Mouse (Mus musculus) liver (tissue): ENCODE data around the gene Kctd21.

Source experiments
- DNase-seq: peaks from one replicate; pipeline ENCODE4 v3.0.0-alpha.2; 2020; ENCODE audit warnings: mixed read lengths

Gene Kctd21

DNA sequence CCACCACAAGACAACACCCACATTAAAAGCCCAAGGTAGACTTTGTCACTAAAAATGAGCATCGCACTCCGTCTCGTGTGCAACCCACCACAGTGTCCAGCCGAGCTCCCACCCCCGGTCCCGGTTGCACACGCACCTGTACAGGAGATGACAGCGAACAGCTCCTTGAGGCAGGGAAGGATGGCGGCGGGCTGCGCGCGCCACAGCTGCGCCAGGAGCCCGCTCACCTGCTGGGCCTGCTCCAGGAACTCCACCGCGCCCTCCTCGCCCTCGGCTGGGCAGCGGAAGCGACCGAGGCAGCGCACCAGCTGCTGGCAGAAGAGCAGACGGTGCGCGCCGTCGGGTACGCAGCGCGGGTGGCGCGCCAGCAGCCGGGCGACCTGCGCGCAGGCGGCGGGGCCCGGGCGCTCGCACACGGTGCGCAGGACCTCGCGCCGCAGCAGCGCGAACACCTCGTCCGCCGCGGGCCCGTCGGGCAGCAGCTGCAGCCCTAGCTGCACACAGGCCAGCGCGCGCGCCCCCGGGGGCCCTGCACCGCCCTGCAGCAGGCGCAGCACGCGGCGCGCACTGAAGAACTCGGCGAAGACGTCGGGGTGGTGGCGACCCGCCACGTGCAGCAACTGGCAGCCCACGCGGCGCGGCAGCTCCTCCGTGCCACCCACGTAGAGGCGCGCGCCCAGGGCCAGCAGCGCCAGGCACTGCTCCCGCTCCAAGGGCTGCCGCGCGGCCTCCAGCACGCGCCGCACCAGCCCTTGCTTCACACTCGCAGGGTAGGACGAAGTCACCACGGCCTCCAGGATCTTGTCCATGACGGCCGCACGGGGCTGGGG is 6.8 kb upstream of the Kctd21 start:
- DNase-seq, result no peak

DNA sequence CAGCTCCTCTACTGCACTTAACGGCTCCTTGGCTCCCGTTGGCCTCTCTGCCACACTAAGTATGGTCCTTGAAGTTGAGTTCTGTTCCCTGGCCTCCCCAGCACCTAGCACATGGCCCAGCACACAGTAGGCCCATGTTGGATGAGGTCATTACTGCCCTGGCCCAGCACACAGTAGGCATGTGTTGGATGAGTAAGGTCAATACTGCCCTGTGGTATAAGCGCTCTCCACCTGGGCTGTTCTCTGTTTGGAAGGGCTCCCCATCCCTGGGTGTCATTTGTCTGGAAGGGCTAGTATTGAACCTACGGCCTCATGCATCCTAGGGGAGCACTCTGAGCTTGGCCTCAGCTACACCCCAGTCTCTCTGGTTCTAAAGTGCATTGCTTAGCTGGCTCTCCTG is 4.8 kb upstream of the Kctd21 start:
- no peak for DNase-seq

DNA sequence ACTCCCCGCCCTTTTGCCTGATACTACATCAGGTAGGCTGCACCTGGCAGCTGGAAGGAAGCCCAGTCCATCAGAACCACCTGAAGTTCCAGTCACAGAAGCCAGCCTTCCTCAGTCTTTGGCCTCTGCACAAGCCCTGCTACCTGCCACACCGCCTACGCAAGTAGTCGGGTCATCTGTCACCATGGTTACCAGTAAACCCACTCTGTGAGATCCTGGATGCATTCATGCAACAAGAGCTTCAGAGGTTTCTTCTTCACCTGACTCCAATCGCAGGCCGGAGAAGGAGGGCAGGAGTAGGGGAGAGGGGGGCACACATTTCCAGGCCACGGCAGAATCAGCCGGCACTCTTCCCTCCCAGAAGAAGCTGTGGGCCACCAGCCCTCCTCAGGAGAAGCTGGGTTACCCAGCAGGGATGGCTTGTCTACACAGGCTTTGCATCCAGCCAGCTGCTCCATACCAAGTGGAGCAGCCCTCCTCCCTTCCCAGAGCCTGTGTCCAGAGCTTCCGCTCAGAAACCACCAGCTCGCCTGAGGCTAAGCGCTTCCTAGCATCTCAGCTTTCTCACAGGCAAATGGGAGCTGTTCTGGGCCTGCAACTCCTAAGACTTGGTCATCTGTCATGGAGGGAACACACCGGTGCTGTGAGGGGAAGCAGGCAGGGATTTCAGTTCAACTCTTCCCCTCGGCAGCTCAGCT is 3.1 kb upstream of the Kctd21 start:
- no peak for DNase-seq

DNA sequence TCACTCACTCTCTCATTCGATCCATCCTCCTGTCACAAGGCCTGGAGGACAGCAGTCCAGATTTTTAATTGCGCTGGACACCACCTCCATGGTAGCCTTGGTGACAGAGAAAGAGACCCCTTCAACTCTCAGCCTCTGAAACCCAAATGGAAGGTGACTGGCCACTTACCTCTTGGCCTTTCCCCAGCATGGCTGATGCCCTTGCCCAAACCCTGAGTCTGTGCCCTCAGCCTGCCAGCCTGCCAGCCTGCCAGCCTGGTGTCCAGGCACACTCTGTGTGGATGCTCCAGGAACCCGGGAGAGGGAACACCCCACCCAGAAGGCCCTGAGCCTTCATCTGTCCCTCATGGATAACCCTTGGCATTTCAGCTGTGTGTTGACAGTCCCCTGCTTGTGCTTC is 2.5 kb upstream of the Kctd21 start:
- no peak for DNase-seq

DNA sequence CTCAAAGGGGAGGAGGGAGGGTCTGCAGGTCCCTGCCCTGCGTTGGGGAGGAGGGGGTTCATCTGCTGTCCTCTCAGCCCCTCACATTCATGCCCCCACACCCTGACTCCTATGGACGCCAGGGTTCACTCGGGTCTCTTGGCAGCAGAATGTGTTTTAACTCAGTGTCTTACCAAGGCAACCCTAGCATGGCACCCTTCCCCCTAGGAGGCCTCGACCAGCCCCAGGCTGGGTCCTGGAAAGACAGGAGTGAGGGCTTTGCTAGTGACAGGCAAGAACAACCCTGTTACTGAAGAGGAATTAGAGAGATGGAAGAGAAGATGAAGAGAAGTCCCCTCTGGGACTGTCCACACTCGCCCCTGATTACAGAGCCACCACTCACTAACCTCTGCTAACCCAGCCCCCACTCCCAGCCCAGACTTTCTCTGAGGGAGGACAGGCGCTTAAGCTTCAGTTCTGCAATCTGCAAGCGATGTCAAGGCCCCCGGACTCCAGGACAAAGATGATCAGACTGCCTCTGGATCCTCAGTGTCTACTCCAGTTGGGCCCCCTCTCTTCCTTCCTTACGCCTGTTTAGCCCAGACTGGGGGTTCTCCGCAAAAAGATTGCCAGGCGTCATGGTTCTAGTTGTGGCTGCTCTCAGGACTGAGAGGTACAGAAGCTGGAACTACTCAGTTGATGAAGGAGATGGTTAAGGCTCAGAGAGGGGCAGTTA is 1.0 kb upstream of the Kctd21 start:
- no peak for DNase-seq

DNA sequence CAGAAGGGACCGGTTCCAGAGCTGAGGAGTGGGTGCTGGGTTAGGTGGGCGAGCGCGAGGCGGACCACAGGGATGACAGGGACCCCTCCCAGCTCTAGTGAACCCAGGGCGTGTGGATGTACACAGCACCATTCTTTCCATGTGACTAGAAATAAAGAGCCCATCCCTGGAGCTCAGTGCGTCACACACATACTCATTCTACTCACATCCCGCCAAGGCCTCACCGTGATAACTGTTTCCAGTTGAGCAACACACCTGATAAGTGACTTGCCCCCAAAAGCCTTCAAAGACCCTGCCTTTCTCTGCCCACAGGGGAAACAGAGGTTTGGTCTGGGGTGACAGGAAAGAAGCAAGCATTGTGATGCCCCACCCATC is 527 bp downstream of the Kctd21 start:
- DNase-seq, result no peak

DNA sequence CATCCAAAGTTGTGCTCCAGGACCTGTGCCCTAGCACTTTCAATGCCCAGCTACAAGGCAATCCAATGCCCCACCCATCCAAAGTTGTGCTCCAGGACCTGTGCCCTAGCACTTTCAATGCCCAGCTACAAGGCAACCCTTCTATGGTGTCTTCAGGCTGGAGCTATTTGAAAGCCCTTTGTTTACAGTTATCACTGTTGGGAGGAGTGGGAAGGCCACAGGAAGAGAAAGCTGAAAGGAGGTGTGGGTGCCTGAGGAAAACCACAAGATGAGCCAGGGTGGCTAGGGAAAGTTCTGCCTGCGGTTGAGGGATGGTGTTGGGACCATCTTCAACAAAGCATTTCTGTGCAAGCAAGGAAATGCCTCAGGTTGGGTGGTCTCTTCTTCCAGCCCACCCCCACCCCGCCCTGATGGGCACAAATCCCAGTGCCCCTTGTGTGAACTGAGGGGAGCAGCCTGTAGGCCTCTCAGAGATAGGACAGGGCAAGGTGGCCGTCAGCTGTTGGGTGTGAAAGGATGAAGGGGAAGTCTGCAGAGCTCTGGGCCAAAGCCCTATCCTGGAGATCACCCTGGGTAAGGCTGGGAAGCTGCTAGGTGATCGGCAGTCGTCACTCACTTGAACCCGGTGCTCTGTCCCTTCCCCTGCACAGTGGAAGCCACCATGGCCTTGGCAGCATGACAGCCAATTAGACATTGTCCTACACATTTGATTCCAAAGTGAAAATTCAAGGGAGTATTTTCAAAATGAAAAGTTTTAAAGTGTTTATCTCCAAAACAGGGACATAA is 1.2 kb downstream of the Kctd21 start:
- no peak for DNase-seq

DNA sequence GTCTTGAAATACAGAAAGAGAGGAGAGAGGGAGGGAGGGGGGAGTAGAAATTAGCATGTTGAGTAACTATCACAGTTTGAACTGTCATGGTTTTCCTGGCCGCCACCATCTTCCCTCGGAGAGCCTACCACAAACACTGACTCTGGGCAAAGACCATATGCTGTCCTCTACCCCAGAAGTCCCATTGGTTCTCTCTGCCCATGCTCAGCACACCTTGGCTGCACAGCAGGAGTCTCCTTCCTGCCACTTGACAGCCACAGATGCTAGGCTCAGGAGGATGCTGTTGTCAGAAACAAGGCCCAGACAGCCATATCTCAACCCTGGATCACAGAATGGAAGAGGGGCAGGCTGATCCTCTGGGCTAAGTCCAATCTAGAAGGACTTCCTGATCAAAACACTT is 2.3 kb downstream of the Kctd21 start:
- DNase-seq, result no peak

DNA sequence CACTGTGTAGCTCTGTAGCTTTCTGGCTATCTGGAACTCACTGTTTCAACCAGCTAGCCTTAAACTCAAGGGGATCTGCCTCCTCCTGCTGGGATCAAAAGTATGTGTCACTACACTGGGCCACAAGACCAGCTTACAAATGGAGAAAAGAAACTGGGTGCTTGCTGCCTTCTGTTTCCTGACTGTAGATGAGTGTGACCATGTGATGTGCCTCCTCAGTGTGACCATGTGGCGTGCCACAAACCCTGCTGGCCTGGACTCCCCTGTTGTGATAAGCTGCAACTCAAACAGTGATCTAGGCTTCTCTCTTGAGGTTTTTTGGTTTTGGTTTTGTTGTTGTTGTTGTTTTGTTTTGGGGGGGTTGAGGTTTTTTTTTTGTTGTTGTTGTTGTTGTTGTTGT is 4.6 kb downstream of the Kctd21 start:
- no peak for DNase-seq

DNA sequence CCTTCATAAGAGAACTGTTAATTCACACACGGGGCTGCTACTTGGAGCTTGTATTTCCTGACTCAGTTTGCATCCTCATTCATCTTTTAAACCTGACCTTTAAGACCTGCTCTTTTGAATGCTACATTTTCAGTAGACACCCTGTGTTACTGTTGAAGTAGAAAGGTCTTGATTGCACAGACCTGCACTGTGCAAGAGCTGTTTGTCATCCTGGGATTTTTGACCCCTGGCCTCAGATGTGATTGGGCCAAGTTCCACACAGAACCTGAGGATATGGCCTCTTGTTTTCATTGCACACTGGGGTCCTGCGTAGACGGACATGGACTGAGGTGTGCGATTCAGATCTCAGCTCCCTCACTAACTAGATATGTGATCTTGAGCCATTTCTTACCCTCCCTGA is 6.5 kb downstream of the Kctd21 start:
- DNase-seq, result no peak

DNA sequence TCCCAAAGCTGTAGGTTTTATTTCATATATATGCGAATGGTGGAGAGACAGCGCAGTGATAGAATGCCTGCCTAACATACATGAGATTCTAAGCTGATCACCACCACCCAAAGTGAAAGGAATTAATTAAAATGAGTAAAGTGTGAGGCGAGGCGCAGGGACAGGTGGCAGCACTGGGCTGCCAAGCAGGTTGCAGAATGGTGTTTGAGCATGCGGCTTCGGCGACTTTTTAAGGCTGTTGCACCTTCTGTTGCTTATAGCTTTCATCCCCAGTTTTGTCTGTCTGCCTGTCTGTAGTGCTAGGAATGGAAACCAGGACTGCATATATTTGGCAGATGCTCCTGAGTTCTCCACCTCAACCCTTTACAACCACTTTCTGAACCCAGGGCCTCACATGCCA is 7.5 kb downstream of the Kctd21 start:
- no peak for DNase-seq

DNA sequence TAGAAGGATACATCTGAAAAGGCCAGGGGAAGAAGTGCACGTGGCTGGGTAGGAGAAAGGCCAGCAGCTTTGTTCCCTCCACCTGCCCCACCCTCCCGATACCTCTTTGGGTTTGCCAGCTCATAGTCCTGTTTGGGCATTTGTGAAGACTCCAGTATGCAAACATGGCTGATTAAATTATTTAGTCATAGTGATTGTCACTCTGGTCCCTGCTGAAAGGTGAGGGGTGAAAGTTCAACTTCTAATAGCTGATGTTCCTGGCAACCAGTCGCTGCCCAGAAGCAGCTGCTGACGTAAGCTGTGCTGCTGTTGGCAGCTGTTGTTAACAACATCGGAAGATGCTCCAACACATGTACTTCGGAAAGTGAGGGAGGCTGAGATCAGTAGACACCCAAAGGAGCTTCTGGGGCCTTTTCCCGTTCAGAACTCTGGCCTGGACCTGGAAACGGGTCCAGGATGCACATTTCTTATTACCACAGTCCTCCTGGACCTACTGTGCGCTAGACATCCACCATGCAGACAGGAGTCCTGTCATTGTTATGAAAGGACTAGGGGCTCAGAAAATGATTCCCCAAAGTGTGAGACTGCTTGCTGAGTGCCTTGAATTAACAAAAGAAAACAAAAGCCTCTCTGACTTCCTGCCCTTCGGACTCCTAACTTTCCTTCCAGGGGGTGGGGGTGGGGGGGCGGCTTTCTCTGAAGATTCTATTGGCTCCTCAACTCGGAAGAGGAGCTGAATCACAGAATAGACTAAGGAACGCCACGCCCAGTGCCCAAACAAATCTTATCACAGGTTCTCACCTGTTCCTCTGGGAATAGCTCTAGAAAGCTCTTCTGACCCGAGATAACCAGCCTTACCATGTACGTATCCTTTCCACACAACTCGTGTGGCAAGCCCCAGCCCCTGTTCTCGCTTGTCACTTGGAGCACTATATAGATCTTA is 9.1 kb downstream of the Kctd21 start:
- DNase-seq, result peak; percentile 25

DNA sequence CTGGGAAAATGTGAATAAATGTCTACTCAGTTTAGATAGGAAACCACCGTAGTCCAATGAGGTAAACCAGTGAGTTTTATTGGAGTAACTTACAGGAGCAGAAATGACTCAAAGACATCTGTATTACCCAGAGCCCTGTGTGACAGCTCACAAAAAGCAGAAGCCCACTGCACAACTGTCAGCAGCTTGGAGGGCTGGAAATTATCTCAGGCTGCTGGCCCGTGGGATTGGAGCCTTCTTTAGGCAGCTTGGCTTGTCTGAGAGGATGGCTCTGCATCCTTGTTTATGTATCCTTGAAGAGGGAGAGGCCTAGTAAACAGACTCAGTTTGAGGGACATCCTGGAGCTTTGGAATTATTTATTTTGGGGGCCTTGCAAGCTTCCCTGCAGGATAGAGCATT is 10.8 kb downstream of the Kctd21 start:
- DNase-seq, result no peak

DNA sequence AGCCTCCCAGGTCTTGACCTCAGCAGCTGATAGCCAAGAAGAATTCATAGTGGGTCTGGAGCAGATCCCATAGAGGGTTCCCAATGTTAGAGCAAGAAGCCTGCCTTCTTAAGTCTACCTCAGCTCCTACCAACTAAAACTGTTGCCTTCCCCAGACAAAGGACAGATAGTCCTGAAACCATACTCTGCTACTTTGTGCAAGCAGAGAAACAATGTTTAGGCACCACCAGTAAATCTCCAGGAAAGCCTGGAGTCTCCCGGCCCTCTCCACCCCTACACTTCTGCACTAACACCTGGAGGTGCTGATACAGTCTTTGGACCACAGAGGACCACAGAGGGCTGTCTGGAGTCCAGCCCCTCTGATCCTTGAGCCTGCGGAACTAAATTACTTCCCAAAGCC is 12.5 kb downstream of the Kctd21 start:
- peak; percentile 0 for DNase-seq

DNA sequence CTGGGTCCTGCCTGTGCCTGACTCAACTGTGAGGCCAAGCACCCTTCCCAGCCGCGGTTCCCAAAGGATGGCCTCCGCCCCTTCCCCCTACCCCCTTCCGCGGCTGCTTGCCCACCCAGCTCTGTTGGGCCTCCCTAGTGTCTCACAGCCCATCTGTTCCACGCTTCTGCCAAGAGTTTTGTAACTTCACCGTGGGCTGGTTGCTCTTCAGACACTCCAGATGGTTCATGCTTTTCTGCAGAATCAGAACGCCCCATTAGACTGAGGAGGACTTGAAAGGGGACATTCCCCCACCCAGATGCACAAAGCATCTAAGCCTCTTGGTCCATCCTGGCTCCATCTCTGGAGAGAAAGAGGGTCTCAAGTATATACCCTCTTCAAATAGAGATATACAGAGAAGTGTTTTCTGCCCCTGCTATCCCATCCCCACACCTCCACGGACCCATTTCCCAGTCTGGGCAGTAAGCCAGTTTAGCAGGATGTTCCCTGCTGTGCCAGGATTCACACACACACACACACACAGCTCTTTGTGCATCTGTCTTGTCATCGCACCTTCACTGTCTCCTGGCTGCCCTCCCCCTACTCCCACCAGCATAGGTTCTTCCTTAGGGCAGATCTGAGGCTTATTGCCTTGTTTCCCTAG is 13.2 kb downstream of the Kctd21 start:
- DNase-seq, result peak; percentile 2

DNA sequence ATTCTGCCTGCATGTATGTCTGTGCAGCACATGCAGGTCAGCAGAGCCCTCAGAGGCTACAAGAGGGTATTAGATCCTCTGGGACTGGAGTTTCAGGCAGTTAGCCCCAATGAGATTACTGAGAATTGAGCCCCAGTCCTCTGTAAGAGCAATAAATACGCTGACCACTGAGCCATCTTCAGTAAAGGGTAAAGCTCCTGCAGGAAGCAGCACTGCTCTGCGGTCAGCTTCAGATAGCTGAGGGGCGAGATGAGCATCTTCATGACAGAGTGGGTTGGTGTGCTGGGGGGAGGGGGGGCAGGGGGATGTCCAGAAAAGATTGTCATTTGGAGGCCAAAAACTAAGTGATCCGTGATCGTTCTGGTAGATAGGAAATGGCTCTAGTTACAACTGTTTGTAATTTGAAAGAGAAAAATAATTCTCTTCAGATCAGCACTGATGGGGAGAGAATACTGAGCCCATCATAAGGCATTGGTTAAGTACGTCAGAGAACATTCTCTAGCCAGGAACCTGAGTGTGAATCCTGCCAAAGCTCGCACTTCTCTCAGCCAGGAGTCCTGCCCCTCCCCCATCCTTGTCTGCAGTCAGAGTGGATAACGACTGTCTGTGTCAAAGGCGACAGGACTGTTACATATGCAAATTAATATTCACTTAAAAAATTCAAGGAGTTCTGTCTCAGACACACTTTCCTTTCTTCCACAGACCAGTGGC is 14.1 kb downstream of the Kctd21 start:
- DNase-seq, result peak; percentile 26

DNA sequence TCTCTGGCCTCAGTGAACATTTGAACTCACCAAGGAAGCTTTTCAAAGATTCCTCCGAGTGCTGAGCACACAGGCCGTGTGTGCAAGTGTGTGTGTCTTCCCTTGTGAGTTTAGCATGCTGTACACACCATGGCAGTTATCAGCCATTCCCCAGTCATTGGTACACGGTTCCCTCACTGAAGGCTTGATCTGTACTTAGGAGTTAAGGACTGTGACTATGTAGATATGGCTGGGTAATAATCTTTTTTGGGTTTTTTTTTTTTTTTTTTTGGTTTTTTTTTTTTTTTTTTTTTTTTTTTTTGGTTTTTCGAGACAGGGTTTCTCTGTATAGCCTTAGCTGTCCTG is 14.7 kb downstream of the Kctd21 start:
- DNase-seq, result peak; percentile 15

DNA sequence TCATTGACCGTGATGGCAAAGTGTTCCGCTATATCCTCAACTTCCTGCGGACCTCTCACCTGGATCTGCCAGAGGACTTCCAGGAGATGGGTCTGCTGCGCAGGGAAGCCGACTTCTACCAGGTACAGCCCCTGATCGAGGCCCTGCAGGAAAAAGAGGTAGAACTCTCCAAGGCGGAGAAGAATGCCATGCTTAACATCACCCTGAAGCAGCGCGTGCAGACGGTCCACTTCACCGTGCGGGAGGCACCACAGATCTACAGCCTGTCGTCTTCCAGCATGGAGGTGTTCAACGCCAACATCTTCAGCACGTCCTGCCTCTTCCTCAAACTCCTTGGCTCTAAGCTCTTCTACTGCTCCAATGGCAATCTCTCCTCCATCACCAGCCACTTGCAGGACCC is 15.3 kb downstream of the Kctd21 start:
- peak; percentile 2 for DNase-seq

DNA sequence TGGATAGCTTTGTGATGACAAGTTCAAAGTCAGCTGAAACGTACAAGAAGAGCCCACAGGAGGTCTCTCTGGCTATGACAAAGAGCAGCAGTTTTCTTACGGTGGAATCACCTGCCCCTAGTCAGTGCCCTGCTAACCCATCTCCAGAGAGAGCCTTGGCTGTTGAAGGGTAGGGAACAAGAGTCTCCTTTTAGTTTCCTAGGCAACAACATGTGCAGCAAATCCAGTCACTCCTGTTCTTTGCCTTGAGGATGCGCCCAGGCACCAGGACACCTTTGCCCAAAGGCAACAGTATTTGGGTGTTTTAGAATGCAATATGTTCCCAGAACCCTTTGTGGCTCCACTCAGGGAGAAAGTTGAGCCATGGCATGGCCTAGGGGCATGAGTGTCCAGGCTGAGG is 16.2 kb downstream of the Kctd21 start:
- DNase-seq, result peak; percentile 0

DNA sequence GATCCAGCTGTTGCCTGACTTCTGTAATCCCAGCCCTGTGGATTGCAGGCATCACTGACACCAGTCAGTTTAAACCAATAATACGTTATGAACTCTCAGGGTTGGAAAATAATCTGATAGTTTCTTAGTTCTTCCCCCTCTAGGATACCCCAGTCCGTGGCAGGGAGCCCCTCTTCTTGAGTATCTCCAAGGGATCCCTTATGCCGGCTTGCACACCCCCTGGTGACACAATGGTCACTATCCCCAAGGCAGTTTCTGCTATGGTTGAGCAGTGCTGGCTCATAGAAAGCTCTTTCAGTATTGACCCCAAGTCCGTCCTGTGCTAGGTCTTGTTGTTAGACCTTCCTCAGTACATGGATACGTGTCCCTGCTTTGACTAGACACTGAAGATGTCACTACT is 16.7 kb downstream of the Kctd21 start:
- peak; percentile 0 for DNase-seq

DNA sequence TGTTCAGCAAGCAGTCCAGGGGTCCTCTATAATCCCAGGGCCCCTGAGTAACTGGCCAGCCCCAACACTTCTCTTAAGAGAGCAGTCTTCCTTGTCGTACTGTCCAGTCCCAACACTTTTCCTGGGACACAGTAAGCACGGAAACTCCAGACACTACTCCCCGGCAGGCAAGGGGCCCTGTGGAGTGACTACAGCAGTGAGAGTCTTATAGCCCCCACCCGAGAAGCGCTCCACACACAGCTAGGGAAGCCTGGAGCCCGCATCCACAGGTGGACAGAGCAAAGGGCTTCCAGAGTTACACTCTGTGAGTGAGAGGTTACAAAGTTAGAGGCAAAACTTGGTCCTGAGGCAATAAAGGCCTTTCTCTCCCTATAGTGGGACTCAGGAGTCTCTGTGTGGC is 17.3 kb downstream of the Kctd21 start:
- peak; percentile 1 for DNase-seq
